Mouse (Mus musculus): ENCODE data around the gene Zbtb40.

The Zbtb40 gene

DNA sequence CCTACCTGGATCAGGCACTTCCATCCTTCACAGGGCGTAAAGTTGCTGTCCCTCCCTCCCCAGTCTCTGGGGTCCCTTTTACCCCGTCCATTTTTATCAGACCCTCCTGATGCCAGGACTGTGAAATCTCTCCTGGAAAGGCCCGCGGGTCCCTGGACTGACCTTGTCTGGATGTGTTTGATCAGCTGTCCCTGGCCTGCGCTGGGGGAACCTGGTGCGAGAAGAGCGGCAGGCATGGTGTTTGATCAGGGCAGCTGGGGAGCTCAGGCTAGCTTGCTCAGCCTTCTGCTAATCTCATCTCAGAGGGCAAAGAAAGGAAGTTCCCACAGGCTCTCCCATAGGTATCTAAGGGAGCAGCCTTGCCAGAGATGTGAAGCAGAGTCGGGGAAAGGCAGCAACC is 71.4 kb downstream of the Zbtb40 start:
- no peak for DNase-seq (ENCODE audit: low read depth, low spot score)

DNA sequence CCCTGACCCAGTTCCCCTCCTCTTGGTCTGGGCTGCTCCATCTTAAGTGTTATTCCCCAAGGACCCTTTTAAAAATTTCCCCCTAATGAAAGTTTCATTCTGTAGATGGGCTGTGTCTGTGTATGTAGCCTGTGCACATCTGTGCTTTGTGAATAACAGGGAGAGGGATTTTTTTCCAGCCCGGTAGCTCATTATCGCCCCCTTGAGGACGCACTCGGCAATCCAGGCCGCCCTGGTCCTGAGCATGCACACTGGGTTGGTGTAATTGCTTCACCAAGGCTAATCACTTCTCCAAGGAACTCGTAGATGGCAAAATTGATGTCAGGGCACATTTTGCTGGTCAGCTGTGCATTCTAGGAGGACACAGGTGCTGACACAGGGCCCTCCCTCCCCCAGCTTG is 77.7 kb downstream of the Zbtb40 start:
- DNase-seq (ENCODE audit: low read depth, low spot score), result peak; percentile 19

DNA sequence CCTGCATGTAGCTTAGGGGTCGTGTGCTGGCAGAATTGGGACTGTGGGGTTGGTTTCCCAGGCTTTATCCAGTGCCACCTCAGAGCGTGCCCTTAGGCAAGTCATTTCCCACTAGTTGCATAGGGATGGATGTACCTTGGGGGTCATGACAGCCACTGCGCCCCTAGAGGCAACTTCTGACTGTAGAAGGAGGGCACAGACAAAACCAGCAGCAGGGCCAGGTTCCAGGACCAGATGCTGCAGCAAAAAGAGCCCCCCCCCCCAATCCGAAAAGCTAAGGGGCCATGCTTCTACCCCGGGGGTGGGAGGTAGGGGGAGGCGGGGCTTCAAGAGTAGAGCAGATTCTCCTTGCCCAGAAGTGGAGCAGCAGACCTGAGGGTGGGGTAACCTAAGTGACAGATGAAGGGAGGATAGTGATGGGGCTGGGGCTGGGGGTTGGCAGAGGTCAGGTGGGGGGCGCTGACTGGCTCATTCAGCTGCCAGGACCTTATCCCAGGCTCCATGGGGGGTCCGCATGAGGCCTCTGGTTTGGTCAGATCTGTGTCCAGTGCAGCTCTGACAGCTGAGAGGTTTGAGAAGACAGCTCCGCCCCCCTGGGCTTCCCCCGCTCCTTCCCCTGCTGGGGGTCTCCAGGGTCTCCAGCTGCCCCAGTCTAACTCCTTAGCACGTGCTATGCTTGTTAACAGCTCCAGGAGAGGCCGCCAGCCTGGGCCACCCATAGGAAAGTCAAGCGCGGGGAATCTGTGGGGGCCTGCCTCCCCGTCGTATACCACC is 78.9 kb downstream of the Zbtb40 start:
- DNase-seq (ENCODE audit: low read depth, low spot score), result no peak

DNA sequence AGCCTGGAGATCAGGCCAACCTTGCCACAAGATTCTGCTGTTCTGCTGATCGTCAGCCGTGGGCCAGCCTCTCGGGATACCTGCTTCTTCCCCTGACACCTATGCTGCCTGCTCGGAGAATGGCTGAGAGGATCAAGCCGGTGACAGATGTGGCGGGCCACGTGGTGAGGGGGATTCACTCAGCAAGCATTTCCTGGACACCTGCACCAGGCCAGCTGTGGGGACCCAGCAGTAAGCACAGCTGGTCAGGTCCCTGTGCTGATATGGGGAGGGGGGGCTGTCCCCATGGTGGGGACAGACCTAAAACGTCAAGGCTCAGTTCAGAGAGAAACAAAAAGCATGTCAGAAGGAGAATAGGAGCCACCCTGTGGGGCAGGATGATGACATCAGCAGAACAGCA is 79.5 kb downstream of the Zbtb40 start:
- DNase-seq (ENCODE audit: low read depth, low spot score), result no peak

DNA sequence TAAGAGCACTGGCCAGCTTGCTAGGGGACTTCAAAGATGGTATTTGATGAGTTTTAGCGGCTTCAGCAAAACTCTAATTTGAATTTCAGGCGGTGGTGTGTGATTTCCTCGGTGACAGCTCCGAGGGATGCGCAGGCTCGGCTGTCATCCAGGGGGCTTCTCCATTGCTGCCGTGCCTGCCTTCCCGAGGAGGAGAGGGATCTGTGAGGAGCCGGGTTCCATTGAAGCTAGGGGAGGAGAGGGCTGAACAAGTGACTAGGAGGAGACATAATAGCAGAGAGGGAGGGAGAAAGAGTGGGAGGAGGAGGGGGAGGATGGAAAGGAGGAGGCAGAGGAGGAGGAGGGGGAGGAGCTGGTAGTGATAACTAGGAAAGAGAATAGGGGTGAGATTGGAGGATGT is 81.1 kb downstream of the Zbtb40 start:
- no peak for DNase-seq (ENCODE audit: low read depth, low spot score)

DNA sequence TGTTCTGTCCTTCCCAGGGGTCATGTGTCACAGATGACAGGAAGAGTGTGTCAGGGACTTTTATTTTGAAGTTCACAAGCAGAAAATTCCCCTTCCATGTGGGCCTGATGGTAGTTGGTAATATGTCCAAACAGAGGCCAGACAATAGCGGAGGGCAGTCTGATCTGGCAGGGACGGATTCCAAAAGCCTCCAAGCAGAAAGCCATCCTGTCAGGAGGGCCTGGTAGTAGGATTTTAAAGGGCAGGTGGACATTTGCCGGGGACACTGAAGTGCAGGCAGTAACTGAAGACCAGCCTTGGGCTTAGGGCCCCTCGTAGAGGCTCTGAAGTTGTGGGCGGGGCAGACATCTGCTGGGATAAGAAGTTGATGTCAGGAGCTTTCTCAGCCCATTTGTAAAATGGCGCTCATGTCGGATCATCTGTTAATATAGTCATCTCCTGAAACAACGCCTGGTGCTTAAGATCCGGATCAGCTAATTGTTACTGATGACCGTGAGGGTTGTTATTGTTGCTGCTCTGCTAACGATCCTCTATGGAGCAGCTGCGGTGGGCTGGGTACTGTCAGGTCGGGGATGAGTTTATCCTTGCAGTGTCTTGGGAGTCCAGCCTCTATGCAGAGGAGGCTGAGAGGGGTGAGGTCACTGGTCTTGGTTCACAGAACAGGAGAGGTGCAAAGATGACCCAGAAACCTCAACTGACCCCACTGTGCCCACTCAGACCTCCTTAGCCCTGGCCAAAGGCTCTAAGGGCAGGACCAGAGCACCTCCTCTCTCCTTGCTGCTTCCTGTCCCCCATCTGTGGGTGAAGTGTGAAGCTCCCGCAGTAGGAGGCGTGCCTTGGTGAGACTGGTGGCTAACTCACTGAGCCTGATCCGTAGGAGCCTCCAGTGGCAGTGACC is 81.9 kb downstream of the Zbtb40 start:
- no peak for DNase-seq (ENCODE audit: low read depth, low spot score)

DNA sequence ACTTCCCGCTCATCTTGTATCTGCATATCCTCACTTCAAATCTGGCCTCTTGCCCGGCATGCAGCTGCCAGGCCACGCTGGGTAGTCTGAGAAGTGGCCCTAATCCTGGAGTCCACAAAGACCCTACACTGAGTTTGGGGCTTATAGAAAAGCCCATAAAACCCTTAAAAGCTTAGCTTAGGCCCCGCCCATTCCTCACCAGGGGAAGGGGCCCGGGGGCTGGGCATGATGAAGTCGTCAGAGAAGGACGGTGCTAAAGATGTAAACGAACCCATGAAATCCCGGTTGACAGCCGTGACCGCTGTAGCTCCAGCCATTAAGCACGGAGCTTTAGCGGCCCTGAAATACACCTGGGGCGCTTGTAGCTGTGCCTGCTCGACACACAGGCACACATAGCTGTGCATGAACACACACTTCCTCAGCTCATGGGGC is 83.6 kb downstream of the Zbtb40 start:
- DNase-seq (ENCODE audit: low read depth, low spot score), result no peak

DNA sequence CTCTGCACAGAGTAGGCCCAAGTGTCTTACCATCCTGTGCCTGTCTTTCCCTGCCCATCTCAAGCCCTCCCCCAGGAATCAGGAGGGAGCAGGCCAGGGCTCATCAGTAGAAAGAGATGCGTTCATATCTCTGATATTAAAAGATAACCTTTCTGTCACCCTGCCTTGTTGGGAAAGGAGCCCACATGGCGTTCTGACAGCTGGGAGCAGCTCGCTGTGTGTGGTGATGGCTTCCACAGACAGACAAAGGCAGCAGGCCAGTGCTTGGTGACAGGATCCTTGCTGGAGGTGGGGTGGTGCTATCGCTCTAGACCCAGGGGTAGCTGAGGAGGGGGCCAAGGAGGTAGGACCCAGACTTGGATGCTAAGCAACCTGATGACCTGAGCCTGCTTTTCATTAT is 86.2 kb downstream of the Zbtb40 start:
- no peak for DNase-seq (ENCODE audit: low read depth, low spot score)

DNA sequence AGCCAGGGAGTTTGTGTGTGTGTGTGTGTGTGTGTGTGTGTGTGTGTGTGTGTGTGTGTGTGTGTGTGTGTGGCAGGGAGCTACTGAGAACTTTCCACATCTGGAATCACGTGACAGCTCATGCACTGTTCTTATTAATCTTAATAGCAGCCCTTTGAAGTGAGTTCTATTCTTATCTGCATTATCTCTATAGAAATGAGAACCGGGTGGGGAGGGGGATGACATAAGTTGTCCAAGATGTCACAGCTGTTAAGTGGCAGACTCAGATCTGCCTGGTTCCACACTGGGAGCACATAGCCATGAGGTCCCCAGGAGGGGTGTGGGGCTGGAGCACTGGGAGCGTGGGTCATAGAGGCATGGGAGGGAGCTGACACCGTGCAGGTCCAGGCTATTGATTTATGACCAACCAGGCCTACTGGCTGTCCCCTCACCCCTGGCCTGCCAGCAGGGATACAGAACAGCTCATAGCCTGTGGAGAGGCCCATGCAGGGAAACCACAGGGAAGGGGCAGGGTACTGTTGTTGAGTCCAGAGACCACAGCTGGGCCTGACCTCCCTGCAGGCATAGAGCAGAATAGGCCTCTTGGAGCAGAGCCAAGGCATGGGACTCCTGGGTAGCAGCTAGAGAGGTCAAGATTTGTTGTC is 86.8 kb downstream of the Zbtb40 start:
- no peak for DNase-seq (ENCODE audit: low read depth, low spot score)

DNA sequence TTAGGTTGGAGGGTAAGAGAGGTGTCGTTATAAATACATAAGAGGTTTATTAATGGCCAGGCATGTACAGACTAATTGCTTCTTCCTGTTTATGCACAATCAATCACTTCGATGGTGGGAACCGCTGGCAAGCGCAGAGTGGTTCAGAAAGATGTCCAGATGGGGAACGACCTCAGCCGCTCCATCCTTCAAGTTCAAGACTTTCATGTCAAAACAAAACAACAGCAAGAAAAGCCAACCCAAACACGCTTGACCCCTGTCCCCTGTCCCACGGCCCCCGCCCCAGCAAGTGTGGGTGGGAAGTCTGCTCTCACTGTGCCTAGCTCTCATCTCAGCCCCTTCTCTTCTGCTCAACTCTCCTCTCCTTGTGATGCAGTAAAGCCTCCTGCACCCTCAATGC is 88.0 kb downstream of the Zbtb40 start:
- DNase-seq (ENCODE audit: low read depth, low spot score), result no peak

DNA sequence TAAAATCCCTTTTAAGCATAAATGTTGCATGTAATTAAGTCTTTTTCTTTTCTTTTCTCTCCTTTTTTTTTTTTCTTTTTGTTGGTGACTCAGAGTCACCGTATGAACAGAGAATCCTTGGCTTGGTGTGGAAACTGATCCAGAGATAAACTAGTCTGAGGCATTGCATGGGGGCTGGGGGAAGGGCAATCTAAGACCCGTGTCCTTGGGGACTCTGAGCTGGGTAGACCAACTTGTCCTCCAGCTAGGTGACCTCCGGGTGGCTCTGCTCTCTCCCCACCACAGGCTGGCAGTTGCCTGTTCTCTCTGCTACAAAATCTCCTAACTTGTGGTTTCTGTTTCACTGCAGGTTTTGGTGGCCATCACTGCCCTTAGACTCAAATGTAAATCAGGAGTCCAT is 88.5 kb downstream of the Zbtb40 start:
- no peak for DNase-seq (ENCODE audit: low read depth, low spot score)

DNA sequence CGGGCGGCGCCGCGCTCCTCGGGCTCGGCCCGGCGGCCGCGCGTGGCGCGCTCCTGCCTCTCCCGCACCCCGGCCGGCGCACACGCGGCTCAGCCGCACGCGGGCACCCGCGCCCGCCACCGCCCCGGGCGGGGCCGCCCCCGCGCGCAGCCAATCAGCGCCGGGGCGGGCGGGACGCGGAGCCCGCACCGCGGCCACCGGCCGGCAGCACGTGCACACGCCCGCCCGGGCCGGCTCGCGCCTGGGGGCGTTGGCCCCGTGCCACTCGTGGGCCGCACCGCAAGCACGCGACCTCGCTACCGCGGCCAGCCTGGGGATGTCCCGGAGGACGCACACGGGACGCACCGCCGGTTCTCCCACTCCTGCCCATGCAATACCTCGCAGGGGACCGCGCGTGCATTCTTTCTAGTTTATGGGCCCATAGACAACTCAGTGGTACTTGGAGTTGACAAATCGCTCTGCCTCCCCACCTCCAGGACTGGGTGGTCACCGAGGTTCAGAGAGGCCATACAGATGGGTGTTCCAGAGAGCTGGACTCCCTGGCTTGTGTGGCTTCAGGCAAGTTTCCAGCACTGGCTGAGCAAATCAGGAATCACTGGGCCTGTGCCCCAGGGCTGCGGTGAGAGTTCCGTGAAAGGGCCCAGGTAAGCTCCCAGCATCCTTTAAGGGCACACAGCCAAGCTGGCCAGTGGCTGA is 91.7 kb downstream of the Zbtb40 start, which contains the start of gene Epha8:
Gene Epha8, minus strand, starts transcription at position 66 of the 696 bp plus-strand sequence.
- DNase-seq (ENCODE audit: low read depth, low spot score), result no peak

DNA sequence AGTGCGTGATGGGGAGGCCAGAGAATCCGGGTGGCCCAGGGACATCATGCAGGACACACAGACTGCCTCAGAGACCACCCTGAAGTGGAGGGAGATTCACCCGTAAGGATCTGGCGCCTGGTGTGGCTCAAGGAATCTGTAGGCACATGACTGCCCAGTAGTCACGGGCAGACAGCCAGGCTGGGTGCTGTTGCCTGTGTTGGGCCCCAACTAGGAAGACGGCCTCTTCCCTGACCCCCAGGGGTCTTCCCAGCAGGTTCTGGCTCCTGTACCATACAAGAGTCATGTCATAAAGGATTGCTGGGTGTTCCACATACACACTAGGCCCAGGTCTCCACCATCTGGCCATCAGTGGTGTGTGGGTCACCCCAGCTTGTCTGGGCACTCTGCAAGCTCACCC is 94.0 kb downstream of the Zbtb40 start:
- no peak for DNase-seq (ENCODE audit: low read depth, low spot score)

DNA sequence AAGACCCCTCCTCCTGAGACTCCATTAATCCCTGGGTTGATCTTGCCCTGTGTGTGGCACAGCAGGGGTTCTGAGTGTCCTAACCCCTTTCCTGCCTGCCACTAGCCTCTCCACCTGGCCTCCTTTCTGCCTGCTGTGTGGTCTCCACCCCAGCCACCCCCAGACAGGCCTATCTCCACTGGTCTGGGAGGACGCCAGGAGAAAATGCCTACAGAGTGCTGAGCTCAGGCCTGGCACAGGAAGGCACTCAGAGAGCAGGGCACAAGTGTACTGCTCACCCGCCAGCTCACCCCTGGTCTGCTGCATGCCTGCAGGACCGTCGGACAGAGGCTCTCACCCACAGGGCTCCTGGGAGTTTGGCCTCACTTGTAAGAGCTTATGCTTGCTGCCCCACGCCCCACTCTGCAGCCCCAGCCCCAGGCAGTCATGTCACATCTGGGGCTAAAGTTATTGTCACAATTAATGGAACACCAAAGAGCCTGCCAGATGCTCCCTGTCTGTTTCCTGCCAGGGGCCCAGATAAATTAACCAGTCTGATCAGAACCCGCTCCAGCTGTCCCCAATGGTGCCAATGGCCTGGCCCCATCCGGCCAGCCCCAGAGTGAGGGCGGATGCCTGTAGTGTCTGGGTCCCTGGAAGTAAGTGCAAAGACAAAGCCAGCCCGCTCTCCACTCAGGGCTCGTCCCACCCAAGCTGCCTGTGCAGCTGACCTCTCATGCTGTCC is 99.2 kb downstream of the Zbtb40 start:
- DNase-seq (ENCODE audit: low read depth, low spot score), result no peak

DNA sequence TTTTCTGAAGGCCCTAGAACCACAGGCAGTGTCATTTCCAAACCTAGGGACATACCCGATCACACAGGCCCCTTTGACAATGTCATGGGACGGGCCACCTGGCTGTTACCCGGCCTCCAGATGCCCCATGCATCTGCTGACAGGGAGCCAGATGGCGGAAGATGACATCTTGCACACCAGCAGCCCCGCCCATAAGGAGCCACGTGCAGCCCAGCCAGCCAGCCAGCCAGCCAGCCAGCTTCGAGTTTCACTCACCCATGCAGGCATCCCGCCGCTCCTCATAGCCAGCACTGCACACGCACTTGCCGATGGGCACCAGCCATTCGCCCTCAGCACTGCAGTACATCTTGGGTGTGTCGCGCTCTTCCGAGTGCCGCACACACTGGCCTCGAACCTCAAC is 103.2 kb downstream of the Zbtb40 start:
- DNase-seq (ENCODE audit: low read depth, low spot score), result no peak

DNA sequence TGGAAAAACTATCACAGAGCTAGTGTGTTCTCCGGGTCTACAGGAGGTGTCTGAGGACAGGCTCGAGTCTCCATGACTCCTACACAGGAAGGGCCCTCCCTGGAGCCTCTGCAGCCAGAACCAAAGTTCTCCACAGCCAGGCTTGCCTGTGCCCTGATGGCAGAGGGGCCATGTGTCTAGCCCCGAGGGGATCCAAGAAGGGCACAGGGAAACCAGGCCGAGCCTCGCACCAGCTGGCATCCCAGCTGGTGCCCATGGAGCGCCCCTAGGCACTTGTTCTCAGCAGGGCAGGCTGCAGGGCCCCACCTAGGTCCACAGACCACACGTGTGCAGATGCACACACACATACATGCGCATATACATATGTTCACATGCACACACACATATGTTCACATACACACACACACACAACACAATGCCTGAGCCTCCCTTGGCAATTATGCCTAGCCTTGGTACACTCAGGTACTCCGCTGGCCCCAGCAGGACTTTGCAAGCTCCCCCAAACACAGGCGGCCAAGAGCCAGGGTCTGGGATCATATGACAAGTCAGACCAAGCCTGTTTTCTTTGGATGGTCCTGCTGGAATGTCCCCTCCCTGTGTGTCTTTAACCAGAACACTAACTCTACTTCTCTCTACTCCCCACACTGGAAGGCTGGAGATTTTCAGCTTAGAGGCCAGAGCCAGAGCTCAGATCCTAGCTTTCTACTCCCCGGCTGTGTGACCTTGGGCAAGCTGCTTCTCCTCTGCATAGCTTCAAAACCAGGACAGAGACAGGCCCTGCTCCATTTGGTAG is 103.8 kb downstream of the Zbtb40 start:
- no peak for DNase-seq (ENCODE audit: low read depth, low spot score)

DNA sequence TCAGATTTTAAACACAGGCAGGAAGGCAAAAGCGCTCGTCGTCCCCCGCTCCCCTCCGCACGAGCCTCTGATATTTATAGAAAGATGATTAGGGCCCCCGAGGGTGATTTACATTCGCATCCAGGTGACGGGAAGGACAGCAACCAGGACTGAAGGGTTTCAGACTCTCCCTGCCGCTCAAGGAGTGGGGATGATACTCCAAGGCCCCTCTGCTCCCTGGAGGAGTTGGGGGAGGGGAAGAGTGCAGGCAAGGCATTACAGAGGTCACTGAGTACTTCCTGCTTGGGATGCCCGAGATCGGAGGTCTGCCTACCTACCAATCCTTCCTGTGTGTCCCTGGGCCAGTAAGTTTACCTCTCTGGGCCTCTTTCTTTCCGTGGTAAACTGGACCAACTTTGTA is 105.4 kb downstream of the Zbtb40 start:
- no peak for DNase-seq (ENCODE audit: low read depth, low spot score)

DNA sequence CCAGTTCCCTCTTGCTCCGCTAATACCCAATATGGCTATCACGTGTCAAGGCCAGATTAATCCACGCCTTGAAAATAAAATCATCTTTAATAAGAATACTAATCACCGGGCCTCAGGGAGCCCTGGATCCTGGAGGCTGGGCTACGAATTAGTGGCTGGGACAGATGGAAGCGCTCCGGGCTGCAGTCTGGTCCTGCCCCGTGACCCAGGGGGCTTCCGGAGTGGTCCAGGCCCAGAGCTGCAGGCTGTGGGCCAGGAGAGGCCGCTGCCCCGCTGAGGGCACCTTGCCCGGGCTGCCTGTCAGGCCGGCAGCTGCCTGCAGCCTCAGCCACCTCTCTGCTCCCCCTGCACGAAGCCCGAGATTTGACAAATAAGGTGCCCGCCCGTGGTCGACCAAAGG is 105.8 kb downstream of the Zbtb40 start:
- no peak for DNase-seq (ENCODE audit: low read depth, low spot score)

DNA sequence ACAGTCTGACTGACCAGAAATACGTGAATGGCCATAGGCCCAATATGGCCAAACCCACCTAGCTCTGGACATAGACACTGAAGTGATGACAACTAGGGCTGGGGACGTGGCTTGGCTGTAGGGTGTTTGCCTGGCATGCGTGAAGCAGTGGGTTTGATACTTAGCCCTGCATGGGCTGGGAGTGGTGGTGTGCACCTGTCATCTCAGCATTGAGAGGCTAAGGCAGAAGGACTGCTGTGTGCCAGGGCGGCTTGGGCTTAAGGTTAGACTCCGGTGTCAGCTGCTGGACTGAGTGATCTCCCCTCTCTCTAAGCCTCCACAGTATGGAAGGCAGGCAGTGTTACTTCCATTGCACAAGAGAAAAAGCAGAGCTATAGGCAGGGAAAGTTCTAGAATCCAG is 110.7 kb downstream of the Zbtb40 start:
- no peak for DNase-seq (ENCODE audit: low read depth, low spot score)

DNA sequence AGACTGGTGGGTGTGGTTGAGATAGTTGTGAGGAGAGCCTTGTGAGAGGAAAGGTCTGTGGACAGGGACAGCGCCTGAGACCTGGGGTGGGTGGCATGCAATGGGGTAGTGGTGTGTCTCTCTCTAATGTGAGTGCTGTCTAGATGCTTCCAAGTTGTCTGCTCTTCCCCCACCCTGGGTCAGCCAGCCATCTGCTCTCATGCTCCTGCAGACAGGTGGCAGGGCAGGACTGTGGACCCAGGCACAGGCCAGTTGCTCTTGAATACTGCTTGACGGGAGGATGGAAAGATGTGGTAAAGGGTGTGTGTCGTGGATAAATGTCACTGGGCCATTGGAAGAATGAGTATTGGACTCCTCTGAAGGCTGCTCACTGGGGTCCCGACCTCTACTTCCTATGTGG is 111.3 kb downstream of the Zbtb40 start:
- DNase-seq (ENCODE audit: low read depth, low spot score), result no peak

Measured in CD4-positive, CD25-positive, alpha-beta regulatory T cell, adult 2 months (primary cell).